Mouse (Mus musculus): ENCODE measurements around the gene Smyd1. TPM values are rescaled to one million over a fixed set of nuclear protein-coding genes. Genes with fewer than 3 reads are reported as not detected.

Gene Smyd1
- polyA plus RNA-seq (2016; fragmentation: Nextera tagmentation; extraction: Ambion mirVana): 0.18 TPM in 2 replicates

GRCm38 (mm10) chr6:71321826-71322283, at the start of gene Smyd1:
Gene Smyd1, minus strand, starts transcription at chr6:71322233.
- 88% methylated on average over 3 of the region's 3 CpGs for WGBS
- no peaks in the 10 kb centered on the region for H3K27me3 ChIP-seq
- no peak within 1 kb of the TSS for H3K9ac ChIP-seq
- H3K4me2 ChIP-seq: no peak within 1 kb of the TSS
- no peaks in the 10 kb centered on the region for H3K36me3 ChIP-seq (replicated peaks)
- ATAC-seq (ENCODE audit: low FRiP score): no peak
- H3K9me3 ChIP-seq: no peaks in the 10 kb centered on the region
- no peak within 1 kb of the TSS for H3K27ac ChIP-seq
- H3K4me3 ChIP-seq (replicated peaks): no peak within 1 kb of the TSS
- H3K4me1 ChIP-seq: no peaks in the 10 kb centered on the region

- Histone ChIP-seq H3K9me3 (no peaks in the 10 kb centered on the region), H3K4me3 (replicated peaks) (no peak overlapping the region), H3K4me2 (no peak overlapping the region), H3K27ac (no peak overlapping the region), H3K4me1 (no peaks in the 10 kb centered on the region), H3K27me3 (no peaks in the 10 kb centered on the region), H3K9ac (no peak overlapping the region), H3K36me3 (replicated peaks) (no peaks in the 10 kb centered on the region)
- WGBS: 91% methylated on average over 5 of the region's 5 CpGs
- no peak for ATAC-seq (ENCODE audit: low FRiP score)
Observed at GRCm38 (mm10) chr6:71371085-71371605, 49.1 kb upstream of the Smyd1 start.

- no peak for ATAC-seq (ENCODE audit: low FRiP score)
- H3K27ac ChIP-seq: no peak overlapping the region
- H3K27me3 ChIP-seq: no peaks in the 10 kb centered on the region
- WGBS: 90% methylated on average over 6 of the region's 6 CpGs
- H3K9ac ChIP-seq: no peak overlapping the region
- no peak overlapping the region for H3K4me3 ChIP-seq (replicated peaks)
- no peaks in the 10 kb centered on the region for H3K4me1 ChIP-seq
- H3K4me2 ChIP-seq: no peak overlapping the region
- H3K36me3 ChIP-seq (replicated peaks): no peaks in the 10 kb centered on the region
- no peaks in the 10 kb centered on the region for H3K9me3 ChIP-seq
Observed at GRCm38 (mm10) chr6:71369416-71369815, 47.4 kb upstream of the Smyd1 start.

- Histone ChIP-seq H3K9ac (no peak overlapping the region), H3K27ac (no peak overlapping the region), H3K4me3 (replicated peaks) (no peak overlapping the region), H3K4me2 (no peak overlapping the region), H3K9me3 (no peaks in the 10 kb centered on the region), H3K4me1 (no peaks in the 10 kb centered on the region), H3K36me3 (replicated peaks) (no peaks in the 10 kb centered on the region), H3K27me3 (no peaks in the 10 kb centered on the region)
- no peak for ATAC-seq (ENCODE audit: low FRiP score)
- WGBS: 79% methylated on average over 2 of the region's 2 CpGs
Observed at GRCm38 (mm10) chr6:71363995-71364394, 42.0 kb upstream of the Smyd1 start.

- no peak overlapping the region for H3K27ac ChIP-seq
- H3K9me3 ChIP-seq: no peaks in the 10 kb centered on the region
- H3K9ac ChIP-seq: no peak overlapping the region
- no peaks in the 10 kb centered on the region for H3K4me1 ChIP-seq
- H3K27me3 ChIP-seq: no peaks in the 10 kb centered on the region
- H3K36me3 ChIP-seq (replicated peaks): no peaks in the 10 kb centered on the region
- H3K4me3 ChIP-seq (replicated peaks): no peak overlapping the region
- H3K4me2 ChIP-seq: no peak overlapping the region
- ATAC-seq (ENCODE audit: low FRiP score): no peak
- WGBS: 85% methylated on average over 10 of the region's 10 CpGs
Observed at GRCm38 (mm10) chr6:71361156-71361670, 39.2 kb upstream of the Smyd1 start.

GRCm38 (mm10) chr6:71360751-71361150, 38.7 kb upstream of the Smyd1 start:
- WGBS: 61% methylated on average over 5 of the region's 5 CpGs
- Histone ChIP-seq H3K36me3 (replicated peaks) (no peaks in the 10 kb centered on the region), H3K9ac (no peak overlapping the region), H3K27me3 (no peaks in the 10 kb centered on the region), H3K27ac (no peak overlapping the region), H3K4me1 (no peaks in the 10 kb centered on the region), H3K4me2 (no peak overlapping the region), H3K4me3 (replicated peaks) (no peak overlapping the region), H3K9me3 (no peaks in the 10 kb centered on the region)
- no peak for ATAC-seq (ENCODE audit: low FRiP score)

- 76% methylated on average over 4 of the region's 4 CpGs for WGBS
- Histone ChIP-seq H3K36me3 (replicated peaks) (no peaks in the 10 kb centered on the region), H3K9me3 (no peaks in the 10 kb centered on the region)
Observed at GRCm38 (mm10) chr6:71360221-71360620, 38.2 kb upstream of the Smyd1 start.

GRCm38 (mm10) chr6:71357493-71357892, 35.5 kb upstream of the Smyd1 start:
- H3K36me3 ChIP-seq (replicated peaks): no peaks in the 10 kb centered on the region
- no peak overlapping the region for H3K27ac ChIP-seq
- ATAC-seq (ENCODE audit: low FRiP score): no peak
- no peaks in the 10 kb centered on the region for H3K4me1 ChIP-seq
- no peaks in the 10 kb centered on the region for H3K9me3 ChIP-seq
- WGBS: 89% methylated on average over 7 of the region's 7 CpGs
- H3K27me3 ChIP-seq: no peaks in the 10 kb centered on the region
- no peak overlapping the region for H3K4me2 ChIP-seq
- no peak overlapping the region for H3K4me3 ChIP-seq (replicated peaks)
- H3K9ac ChIP-seq: no peak overlapping the region

More at GRCm38 (mm10) chr6:71360221-71360620, 38.2 kb upstream of the Smyd1 start:
- Histone ChIP-seq H3K4me2 (no peak overlapping the region), H3K4me3 (replicated peaks) (no peak overlapping the region), H3K9ac (no peak overlapping the region), H3K27ac (no peak overlapping the region), H3K4me1 (no peaks in the 10 kb centered on the region), H3K27me3 (no peaks in the 10 kb centered on the region)
- no peak for ATAC-seq (ENCODE audit: low FRiP score)

- Histone ChIP-seq H3K4me2 (no peak overlapping the region), H3K9ac (no peak overlapping the region), H3K36me3 (replicated peaks) (no peaks in the 10 kb centered on the region), H3K27ac (no peak overlapping the region), H3K4me3 (replicated peaks) (no peak overlapping the region), H3K9me3 (no peaks in the 10 kb centered on the region), H3K27me3 (no peaks in the 10 kb centered on the region), H3K4me1 (no peaks in the 10 kb centered on the region)
- WGBS: 85% methylated on average over 2 of the region's 2 CpGs
- ATAC-seq (ENCODE audit: low FRiP score): no peak
Observed at GRCm38 (mm10) chr6:71353722-71354121, 31.7 kb upstream of the Smyd1 start.

GRCm38 (mm10) chr6:71352866-71353427, 30.9 kb upstream of the Smyd1 start:
- no peak for ATAC-seq (ENCODE audit: low FRiP score)
- H3K27me3 ChIP-seq: no peaks in the 10 kb centered on the region
- WGBS: 84% methylated on average over 10 of the region's 10 CpGs

GRCm38 (mm10) chr6:71352201-71352600, 30.2 kb upstream of the Smyd1 start:
- Histone ChIP-seq H3K27me3 (no peaks in the 10 kb centered on the region), H3K9me3 (peaks cover 3% of the 10 kb centered on the region; the same call in 1 of the 2 replicates), H3K36me3 (replicated peaks) (no peaks in the 10 kb centered on the region), H3K27ac (no peak overlapping the region), H3K4me3 (replicated peaks) (no peak overlapping the region), H3K4me2 (no peak overlapping the region), H3K9ac (no peak overlapping the region), H3K4me1 (no peaks in the 10 kb centered on the region)
- no peak for ATAC-seq (ENCODE audit: low FRiP score)
- 93% methylated on average over 6 of the region's 6 CpGs for WGBS

More at GRCm38 (mm10) chr6:71352866-71353427, 30.9 kb upstream of the Smyd1 start:
- H3K4me3 ChIP-seq (replicated peaks): no peak overlapping the region
- H3K27ac ChIP-seq: no peak overlapping the region
- peaks cover under 1% of the 10 kb centered on the region; the same call in 1 of the 2 replicates for H3K9me3 ChIP-seq
- H3K4me1 ChIP-seq: no peaks in the 10 kb centered on the region
- H3K36me3 ChIP-seq (replicated peaks): no peaks in the 10 kb centered on the region
- no peak overlapping the region for H3K4me2 ChIP-seq
- no peak overlapping the region for H3K9ac ChIP-seq

GRCm38 (mm10) chr6:71351201-71351600, 29.2 kb upstream of the Smyd1 start:
- Histone ChIP-seq H3K4me1 (no peaks in the 10 kb centered on the region), H3K9ac (no peak overlapping the region), H3K27me3 (no peaks in the 10 kb centered on the region), H3K4me3 (replicated peaks) (no peak overlapping the region), H3K9me3 (peaks cover 3% of the 10 kb centered on the region; the same call in 1 of the 2 replicates), H3K4me2 (no peak overlapping the region), H3K36me3 (replicated peaks) (no peaks in the 10 kb centered on the region), H3K27ac (no peak overlapping the region)
- 91% methylated on average over 3 of the region's 3 CpGs for WGBS
- ATAC-seq (ENCODE audit: low FRiP score): no peak

GRCm38 (mm10) chr6:71348006-71348405, 26.0 kb upstream of the Smyd1 start:
- Histone ChIP-seq H3K9ac (no peak overlapping the region), H3K36me3 (replicated peaks) (no peaks in the 10 kb centered on the region), H3K4me3 (replicated peaks) (no peak overlapping the region), H3K9me3 (peaks cover 3% of the 10 kb centered on the region; the same call in 1 of the 2 replicates), H3K27me3 (no peaks in the 10 kb centered on the region), H3K4me1 (no peaks in the 10 kb centered on the region), H3K27ac (no peak overlapping the region), H3K4me2 (no peak overlapping the region)
- WGBS: 96% methylated on average over 9 of the region's 9 CpGs
- ATAC-seq (ENCODE audit: low FRiP score): no peak
